Mouse (Mus musculus) embryonic fibroblast, embryonic 13.5 days (primary cell): Measurements from ENCODE around the gene Zfp777.

ENCODE experiments used
- CTCF ChIP-seq: IDR thresholded peaks from 2 replicates; pipeline ENCODE4 v1.5.1; 2011; ENCODE audit warnings: mild to moderate bottlenecking, control low read depth, low read length, moderate library complexity, borderline replicate concordance; ENCODE audit not compliant: insufficient read depth
- POLR2A ChIP-seq: IDR thresholded peaks from 2 replicates; pipeline ENCODE4 v1.6.1; 2011; ENCODE audit warnings: low read depth, mild to moderate bottlenecking, control low read depth, low read length, moderate library complexity

- TF ChIP-seq CTCF (no peak), POLR2A (no peak)
Observed at GRCm38 (mm10) chr6:48060421-48060820, 11.7 kb upstream of the Zfp777 start.
